Mouse (Mus musculus) kidney, adult 2 months (tissue): Measurements from ENCODE around the gene Gbgt1. TPM values are rescaled to one million over a fixed set of nuclear protein-coding genes. Genes with fewer than 3 reads are reported as not detected.

Experiments used
- DNase-seq: peaks from one replicate; pipeline ENCODE4 v3.0.0; 2021
- H3K27ac ChIP-seq: fragments of 200-500 bp; 2 replicates; pipeline ENCODE4 v1.5.1; 2012; ENCODE audit warnings: low read depth, low read length, control low read depth, inconsistent platforms; ENCODE audit not compliant: insufficient read depth
- H3K27me3 ChIP-seq: fragments of 200-500 bp; replicated peaks from 2 replicates; pipeline ENCODE4 v1.6.1; 2012; ENCODE audit warnings: mild to moderate bottlenecking, moderate library complexity, low read length, inconsistent platforms; ENCODE audit not compliant: control insufficient read depth, insufficient read depth
- H3K36me3 ChIP-seq: fragments of 200-500 bp; 2 replicates; pipeline ENCODE4 v1.6.1; 2012; ENCODE audit warnings: mild to moderate bottlenecking, moderate library complexity, low read length, inconsistent platforms; ENCODE audit not compliant: control insufficient read depth, insufficient read depth
- H3K4me1 ChIP-seq: fragments of 200-500 bp; 2 replicates; pipeline ENCODE4 v1.6.1; 2011; ENCODE audit warnings: low read length; ENCODE audit not compliant: control insufficient read depth, insufficient read depth
- H3K4me3 ChIP-seq: fragments of 200-500 bp; 2 replicates; pipeline ENCODE4 v1.5.1; 2011; ENCODE audit warnings: mild to moderate bottlenecking, low read depth, low read length, control low read depth; ENCODE audit not compliant: insufficient read depth
- CTCF ChIP-seq: fragments of 200-500 bp; conservative IDR thresholded peaks from 2 replicates; pipeline ENCODE4 v1.5.1; 2011; ENCODE audit warnings: low read depth, mild to moderate bottlenecking, control low read depth, low read length, moderate library complexity, mixed read lengths; ENCODE audit not compliant: insufficient read depth, insufficient read length
- POLR2A ChIP-seq: fragments of 200-500 bp; IDR thresholded peaks from one replicate; pipeline ENCODE4 v1.6.1; 2011; ENCODE audit warnings: low read depth, low read length, control low read depth
- WGBS: fragments of 180-500 bp; shearing (Covaris S2); methylation state at CpG from one replicate; pipeline ENCODE4 v1.1.7; 2018; 5-methylcytosine and 5-hydroxymethylcytosine counted together
- polyA plus RNA-seq: library from polyadenylated mRNA; depleted of rRNA; stranded (reverse); fragments of >200 nt; gene quantifications from 2 replicates; pipeline ENCODE4 v1.2.3, GENCODE M21; 2012

Gene Gbgt1
- polyA plus RNA-seq, 1 experiment: 1.2 TPM

DNA sequence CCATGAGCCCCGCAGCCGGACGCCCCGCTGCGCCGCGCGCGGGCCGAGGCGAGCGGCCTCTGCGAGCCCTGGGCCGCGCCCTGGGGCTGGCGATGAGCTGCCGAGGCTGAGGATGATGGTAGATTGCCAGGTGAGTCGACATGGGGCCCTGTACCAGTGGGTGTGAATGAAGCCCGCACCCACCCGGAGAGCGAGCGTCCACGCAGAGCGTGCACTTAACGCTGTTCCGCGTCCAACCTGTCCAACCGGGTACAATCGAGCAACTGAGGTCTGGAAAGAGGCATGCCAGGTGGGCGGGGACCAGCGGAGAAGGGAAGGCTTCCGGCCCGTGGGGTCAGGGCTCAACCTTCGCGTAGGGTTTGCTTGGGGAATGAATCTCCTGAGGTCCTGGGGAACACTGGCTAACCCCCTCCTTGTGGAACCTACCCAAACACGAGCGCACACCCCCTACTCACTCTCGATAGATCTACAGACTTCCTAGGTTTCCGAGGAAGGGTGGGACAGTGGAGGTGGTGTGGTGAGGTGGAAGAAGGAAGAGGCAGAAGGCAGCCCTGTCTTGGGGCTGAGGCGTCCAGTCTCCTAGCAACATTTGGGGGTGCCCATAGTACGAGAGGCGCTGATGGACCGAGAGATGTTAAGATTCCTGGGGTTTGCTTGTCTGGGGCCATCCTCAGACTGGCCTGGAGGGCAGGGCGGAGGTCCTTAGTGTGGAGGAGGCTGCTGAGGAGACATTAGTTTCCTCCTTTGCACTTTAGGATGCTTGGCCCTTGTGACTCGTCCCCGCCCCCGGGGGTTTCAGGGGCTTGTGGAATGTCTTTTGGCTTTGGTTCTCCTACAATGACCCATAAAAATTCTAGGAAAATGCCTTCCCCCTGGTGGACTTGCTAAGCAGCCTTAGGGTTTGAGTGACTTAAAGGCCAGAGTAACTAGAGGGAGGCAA is 17.0 kb downstream of the Gbgt1 start:
- H3K36me3 ChIP-seq: no peaks in the 10 kb centered on the region
- DNase-seq: no peak
- peak overlapping the region; percentile 55 for H3K4me3 ChIP-seq
- H3K27me3 ChIP-seq: no peaks in the 10 kb centered on the region
- WGBS: 6% methylated on average over 47 of the region's 47 CpGs
- TF ChIP-seq POLR2A (no peak), CTCF (no peak)
- no peak overlapping the region for H3K27ac ChIP-seq
- H3K4me1 ChIP-seq: peaks cover 22% of the 10 kb centered on the region; the same call in 1 of the 2 replicates

DNA sequence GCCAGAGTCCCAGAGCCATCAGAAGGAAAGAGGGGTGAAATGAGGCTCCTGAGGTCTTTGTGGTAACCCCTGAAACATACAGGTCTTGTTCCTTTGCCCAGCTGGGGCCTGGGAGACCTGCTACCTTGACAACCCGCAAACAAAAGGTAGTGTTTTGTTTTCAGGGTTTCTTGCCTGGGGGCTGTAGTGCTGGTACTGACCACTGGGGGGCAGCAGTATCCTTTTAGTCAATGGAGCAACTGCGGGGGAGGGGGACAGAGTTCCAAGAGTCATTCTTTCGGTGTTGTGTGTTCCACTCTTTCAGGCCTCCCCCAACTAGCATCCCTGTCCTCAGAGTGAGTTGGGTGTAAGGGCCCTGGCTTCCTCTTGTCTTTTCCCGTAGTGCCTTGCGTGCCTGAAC is 17.8 kb downstream of the Gbgt1 start:
- Histone ChIP-seq H3K27me3 (no peaks in the 10 kb centered on the region), H3K36me3 (no peaks in the 10 kb centered on the region), H3K4me1 (peaks cover 22% of the 10 kb centered on the region; the same call in 1 of the 2 replicates), H3K27ac (no peak overlapping the region), H3K4me3 (no peak overlapping the region)
- WGBS: 17% methylated on average over 5 of the region's 5 CpGs
- TF ChIP-seq CTCF: peak; percentile 87
- no peak for TF ChIP-seq POLR2A
- peak; percentile 84 for DNase-seq

DNA sequence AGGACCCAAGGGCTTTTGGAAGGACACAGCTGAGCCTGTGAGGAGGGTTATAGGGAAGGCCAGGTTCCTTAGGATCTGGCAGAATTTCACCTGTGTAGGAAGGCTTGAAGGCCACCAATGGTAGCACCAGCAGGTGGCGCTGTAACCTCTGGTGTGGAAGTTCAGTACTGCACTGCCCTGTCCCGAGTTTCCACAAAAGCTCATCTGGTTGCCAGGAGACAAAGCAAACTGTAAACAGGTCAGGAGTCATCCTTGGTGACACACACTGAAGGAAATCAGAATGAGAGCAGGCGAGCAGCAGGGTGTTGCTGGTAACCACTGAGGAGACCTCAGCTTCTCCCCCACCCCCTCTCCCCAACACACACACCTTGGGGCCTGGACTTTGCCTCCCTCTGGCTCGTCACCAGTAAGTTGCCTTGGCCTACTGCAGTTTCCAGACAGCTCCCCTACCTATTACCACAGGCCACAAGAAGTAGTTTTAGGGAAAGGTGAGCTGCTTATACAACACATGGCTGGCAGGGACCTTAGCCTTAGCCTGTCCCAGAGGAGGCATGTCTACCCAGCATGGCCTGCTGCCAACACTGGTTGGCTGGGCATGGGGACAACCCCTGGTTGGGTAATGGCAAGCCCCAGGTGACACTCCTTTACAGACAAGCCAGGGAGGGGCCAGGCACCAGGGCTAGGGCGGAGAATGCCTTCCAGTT is 20.7 kb downstream of the Gbgt1 start:
- peaks cover 25% of the 10 kb centered on the region; the same call in 1 of the 2 replicates for H3K4me1 ChIP-seq
- H3K27me3 ChIP-seq: no peaks in the 10 kb centered on the region
- peak overlapping the region; percentile 6 for H3K27ac ChIP-seq
- WGBS: 26% methylated on average over 5 of the region's 5 CpGs
- no peak overlapping the region for H3K4me3 ChIP-seq
- peak; percentile 90 for DNase-seq
- TF ChIP-seq CTCF (peak; percentile 98), POLR2A (no peak)
- H3K36me3 ChIP-seq: no peaks in the 10 kb centered on the region

DNA sequence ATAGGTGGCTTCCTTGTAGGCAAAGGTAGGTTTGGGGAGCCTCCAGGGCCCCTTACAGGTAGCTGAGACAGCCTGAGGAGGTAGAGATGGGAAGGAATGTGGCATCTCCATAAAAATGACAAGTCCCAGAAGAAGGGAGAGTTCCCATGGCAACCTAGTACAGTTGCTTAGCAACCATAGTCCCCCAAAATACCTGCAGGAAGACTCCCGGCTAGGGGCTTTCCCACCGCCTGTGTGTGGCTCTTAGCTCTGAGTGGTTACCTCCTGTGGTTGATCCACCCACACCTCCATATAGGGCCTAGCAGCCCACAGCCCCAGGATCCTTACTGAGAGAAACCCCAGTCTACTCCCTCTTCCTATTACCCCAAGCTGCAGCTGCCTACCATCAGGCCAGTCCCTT is 21.5 kb downstream of the Gbgt1 start:
- Histone ChIP-seq H3K27me3 (no peaks in the 10 kb centered on the region), H3K27ac (no peak overlapping the region), H3K4me1 (peaks cover 25% of the 10 kb centered on the region; the same call in 1 of the 2 replicates), H3K4me3 (no peak overlapping the region), H3K36me3 (no peaks in the 10 kb centered on the region)
- no peak for DNase-seq
- 83% methylated on average over 2 of the region's 2 CpGs for WGBS
- no peak for TF ChIP-seq CTCF
- no peak for TF ChIP-seq POLR2A

DNA sequence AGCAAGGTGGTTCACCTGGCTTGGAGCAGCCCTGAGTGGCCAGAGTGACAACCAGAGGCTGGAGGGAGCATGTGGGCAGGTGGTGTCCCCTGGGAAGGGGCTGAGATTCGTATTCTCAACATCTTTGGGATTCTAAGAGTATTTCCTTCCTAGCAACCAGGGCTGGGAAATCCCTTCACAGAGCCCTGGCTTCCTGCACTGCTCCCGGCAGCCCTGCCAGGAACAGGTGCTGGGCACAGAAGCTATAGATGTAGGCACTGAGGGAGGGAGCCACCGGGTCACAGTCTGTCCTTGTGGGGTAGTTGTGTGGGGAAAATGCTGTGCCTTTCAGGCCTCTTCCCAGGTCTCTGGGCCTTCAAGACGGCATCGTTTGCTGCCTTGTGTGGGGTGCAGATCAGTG is 23.9 kb downstream of the Gbgt1 start:
- H3K4me1 ChIP-seq: peaks cover 25% of the 10 kb centered on the region
- H3K27me3 ChIP-seq: no peaks in the 10 kb centered on the region
- H3K27ac ChIP-seq: no peak overlapping the region
- 82% methylated on average over 5 of the region's 5 CpGs for WGBS
- H3K36me3 ChIP-seq: no peaks in the 10 kb centered on the region
- TF ChIP-seq CTCF: no peak
- TF ChIP-seq POLR2A: no peak
- H3K4me3 ChIP-seq: no peak overlapping the region
- no peak for DNase-seq

DNA sequence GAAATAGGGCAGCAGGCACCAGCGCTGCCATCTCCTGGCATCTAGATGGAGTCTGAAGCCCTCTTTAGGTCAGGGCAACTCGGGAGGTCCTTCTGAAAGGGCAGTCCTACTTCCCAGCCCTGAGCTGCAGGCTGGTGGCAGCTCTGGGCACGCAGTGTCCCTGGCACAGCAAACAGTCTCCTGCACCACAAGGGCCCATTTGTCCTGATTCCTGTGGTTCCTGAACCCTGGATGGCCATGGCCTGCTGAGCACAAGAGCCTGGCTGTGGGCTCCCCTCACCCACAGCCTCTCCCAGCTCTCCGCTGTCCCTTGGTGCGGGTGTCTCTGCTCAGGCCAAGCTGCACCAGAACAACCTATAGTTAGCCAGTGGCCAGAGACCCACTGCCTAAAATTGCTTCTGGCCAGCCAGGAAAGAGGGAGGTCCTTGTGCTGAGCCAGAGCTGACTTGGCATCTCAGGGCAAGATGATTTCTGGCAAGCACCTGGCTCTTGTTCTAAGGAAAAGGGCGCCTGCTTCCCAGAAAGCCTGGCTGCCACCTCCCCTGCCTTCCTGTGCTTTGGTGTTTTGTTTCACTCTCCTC is 25.0 kb downstream of the Gbgt1 start:
- peak; percentile 89 for DNase-seq
- H3K4me1 ChIP-seq: peaks cover 30% of the 10 kb centered on the region
- H3K27ac ChIP-seq: peak overlapping the region; percentile 24; the same call in 1 of the 2 replicates
- WGBS: 49% methylated on average over 6 of the region's 6 CpGs
- no peaks in the 10 kb centered on the region for H3K36me3 ChIP-seq
- TF ChIP-seq CTCF: no peak
- TF ChIP-seq POLR2A: no peak
- no peak overlapping the region for H3K4me3 ChIP-seq
- no peaks in the 10 kb centered on the region for H3K27me3 ChIP-seq
